Mouse (Mus musculus) lung, adult 2 months (tissue): ENCODE results near the gene Rbfox3. TPM values are rescaled to one million over a fixed set of nuclear protein-coding genes. Genes with fewer than 3 reads are reported as not detected.
A peak's percentile ranks its signal among the peaks of the same experiment; 100 is the strongest.
"Not testable (repeated sequence)": the region's sequence is repeated elsewhere in the genome, so short reads cannot be mapped to it uniquely, and the experiment has no call there.

Source experiments
- DNase-seq: peaks from one replicate; pipeline ENCODE4 v3.0.0; 2022
- H3K4me1 ChIP-seq: fragments of 200-500 bp; 2 replicates; pipeline ENCODE4 v1.6.1; 2011; ENCODE audit warnings: low read length; ENCODE audit not compliant: control insufficient read depth, insufficient read depth
- H3K4me3 ChIP-seq: fragments of 200-500 bp; replicated peaks from 2 replicates; pipeline ENCODE3; 2011; ENCODE audit warnings: low read depth, mild to moderate bottlenecking, control low read depth, low read length; ENCODE audit errors: extremely low read depth
- CTCF ChIP-seq: fragments of 200-500 bp; IDR thresholded peaks from 2 replicates; pipeline ENCODE4 v1.5.1; 2011; ENCODE audit warnings: mild to moderate bottlenecking, low read length, control low read depth; ENCODE audit not compliant: insufficient read depth
- POLR2A ChIP-seq: fragments of 200-500 bp; IDR thresholded peaks from 2 replicates; pipeline ENCODE4 v1.6.1; 2011; ENCODE audit warnings: low read depth, mild to moderate bottlenecking, control low read depth, low read length, borderline replicate concordance; ENCODE audit errors: extremely low read depth
- WGBS: fragments of 180-500 bp; shearing (Covaris S2); methylation state at CpG from one replicate; pipeline ENCODE4 v1.1.7; 2018; 5-methylcytosine and 5-hydroxymethylcytosine counted together
- polyA plus RNA-seq: library from polyadenylated mRNA; depleted of rRNA; stranded (reverse); fragments of >200 nt; gene quantifications from 2 replicates; pipeline ENCODE4 v1.2.3, GENCODE M21; 2012

Rbfox3 gene
- polyA plus RNA-seq, 1 experiment: 1.3 TPM

GRCm38 (mm10) chr11:118793639-118794021 is 117.8 kb downstream of the Rbfox3 start:
- WGBS: 75% methylated on average over 16 of the region's 16 CpGs

GRCm38 (mm10) chr11:118792916-118793638 is 118.3 kb downstream of the Rbfox3 start:
- WGBS: 69% methylated on average over 10 of the region's 10 CpGs
- DNase-seq: no peak
- Histone ChIP-seq H3K4me3 (no peak overlapping the region), H3K4me1 (no peaks in the 10 kb centered on the region)
- TF ChIP-seq POLR2A (no peak), CTCF (no peak)

More at GRCm38 (mm10) chr11:118793639-118794021, 117.8 kb downstream of the Rbfox3 start:
- H3K4me3 ChIP-seq: no peak overlapping the region
- DNase-seq: no peak
- no peak for TF ChIP-seq POLR2A
- no peak for TF ChIP-seq CTCF
- no peaks in the 10 kb centered on the region for H3K4me1 ChIP-seq

DNA sequence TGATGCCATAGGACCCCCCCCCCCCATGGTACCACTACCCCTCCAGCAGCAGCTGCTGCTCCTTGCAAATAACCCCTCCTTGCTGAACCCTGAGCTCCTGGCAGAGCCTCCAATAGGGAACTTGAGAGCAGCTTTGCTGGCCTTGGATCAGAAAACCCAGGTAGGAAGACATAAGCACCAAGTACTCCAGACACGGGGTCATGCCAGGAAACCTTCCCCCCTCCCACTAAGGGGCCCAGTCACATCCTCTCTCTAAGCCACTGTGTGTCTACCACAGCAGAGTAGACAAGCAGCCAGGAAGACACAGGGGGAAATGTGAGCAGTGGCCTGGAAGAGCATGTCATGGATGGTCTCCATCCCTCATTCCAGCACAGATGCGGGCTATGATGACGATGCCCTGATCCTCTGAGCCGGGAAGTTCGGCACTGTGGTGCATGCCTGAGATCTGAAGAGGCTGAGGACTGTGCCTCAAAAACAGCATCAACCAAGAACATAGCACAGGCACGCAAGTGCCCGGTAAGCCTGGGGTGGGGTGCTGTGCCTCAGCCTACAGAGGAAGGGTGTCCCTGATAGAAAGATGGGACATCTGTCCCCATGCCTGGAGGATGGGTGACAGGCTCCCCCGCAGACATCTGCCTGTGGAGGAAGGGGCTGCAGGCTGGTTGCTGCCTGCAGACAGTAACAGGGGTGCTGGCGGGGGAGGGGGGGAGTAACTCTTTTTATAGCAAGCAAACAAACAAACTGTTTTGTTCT is 119.1 kb downstream of the Rbfox3 start:
- Histone ChIP-seq H3K4me3 (no peak overlapping the region), H3K4me1 (no peaks in the 10 kb centered on the region)
- DNase-seq: no peak
- WGBS: 63% methylated on average over 9 of the region's 9 CpGs
- no peak for TF ChIP-seq CTCF
- no peak for TF ChIP-seq POLR2A

DNA sequence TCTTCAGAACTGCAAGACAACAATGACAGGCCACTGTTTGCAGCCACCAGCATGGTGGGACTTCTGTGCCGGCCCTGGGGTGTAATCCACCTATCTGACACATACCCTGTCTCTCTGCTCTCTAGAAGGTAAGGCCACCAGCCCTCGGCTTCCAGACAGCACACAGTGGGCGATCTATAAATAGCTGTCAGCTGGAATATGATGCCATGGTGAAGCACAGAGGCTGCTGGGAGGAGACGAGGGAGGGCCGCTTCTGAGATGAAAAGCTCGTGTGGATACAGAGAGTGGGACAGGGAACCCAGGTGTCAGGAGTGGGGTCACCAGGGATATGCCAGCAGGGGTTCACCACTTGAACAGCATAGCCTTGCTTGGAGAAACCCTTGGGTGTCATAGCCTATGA is 120.0 kb downstream of the Rbfox3 start:
- no peak for DNase-seq
- 56% methylated on average over 6 of the region's 6 CpGs for WGBS
- TF ChIP-seq POLR2A (no peak), CTCF (no peak)
- Histone ChIP-seq H3K4me3 (no peak overlapping the region), H3K4me1 (no peaks in the 10 kb centered on the region)

DNA sequence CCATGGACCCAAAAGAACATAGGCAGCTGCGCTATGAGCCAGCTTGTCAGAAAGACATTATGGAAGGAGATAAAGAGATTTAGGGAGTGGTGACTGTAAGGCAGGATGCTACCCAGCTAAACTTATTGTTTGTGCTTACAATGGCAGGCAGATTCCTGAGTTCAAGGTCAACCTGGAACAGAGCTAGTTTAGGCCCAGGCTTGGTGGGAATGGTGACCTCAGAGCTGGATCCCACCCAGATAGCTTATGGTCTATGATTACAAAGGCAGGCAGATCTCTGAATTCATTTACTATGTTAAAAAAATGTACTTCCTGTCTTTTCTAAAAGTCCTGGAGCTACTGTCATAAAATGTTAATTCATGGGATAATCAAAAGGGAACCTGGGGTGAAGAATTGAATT is 123.3 kb downstream of the Rbfox3 start:
- Histone ChIP-seq H3K4me3 (no peak overlapping the region), H3K4me1 (no peaks in the 10 kb centered on the region)
- 92% methylated on average over 1 of the region's 1 CpGs for WGBS
- DNase-seq: no peak
- TF ChIP-seq POLR2A (no peak), CTCF (no peak)

DNA sequence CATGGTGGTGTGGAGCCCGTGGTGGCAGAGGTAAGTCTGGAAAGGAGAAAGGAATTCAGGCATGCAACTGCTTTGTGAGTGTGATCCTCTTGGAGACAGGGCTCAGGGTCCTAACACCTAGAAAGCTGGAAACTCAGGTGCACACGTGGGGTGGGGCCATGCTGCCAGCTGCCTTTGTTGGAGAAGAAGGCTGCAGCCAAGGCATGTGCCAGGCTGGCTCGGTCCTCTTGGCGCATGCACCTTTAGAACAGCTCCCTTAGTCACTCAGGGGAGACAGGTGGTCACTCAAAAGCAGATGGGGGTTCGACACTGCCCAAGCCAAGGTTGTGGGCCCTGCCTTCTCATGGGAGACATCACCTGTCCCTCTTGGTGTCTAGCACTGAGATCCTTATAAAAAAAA is 128.7 kb downstream of the Rbfox3 start:
- no peak for DNase-seq
- 75% methylated on average over 5 of the region's 5 CpGs for WGBS
- TF ChIP-seq CTCF (no peak), POLR2A (no peak)
- Histone ChIP-seq H3K4me3 (no peak overlapping the region), H3K4me1 (no peaks in the 10 kb centered on the region)

GRCm38 (mm10) chr11:118775753-118776152 is 135.6 kb downstream of the Rbfox3 start:
- Histone ChIP-seq H3K4me3 (no peak overlapping the region), H3K4me1 (no peaks in the 10 kb centered on the region)
- 12% methylated on average over 3 of the region's 3 CpGs for WGBS
- TF ChIP-seq CTCF: peak; percentile 60
- no peak for TF ChIP-seq POLR2A
- DNase-seq: peak; percentile 16

DNA sequence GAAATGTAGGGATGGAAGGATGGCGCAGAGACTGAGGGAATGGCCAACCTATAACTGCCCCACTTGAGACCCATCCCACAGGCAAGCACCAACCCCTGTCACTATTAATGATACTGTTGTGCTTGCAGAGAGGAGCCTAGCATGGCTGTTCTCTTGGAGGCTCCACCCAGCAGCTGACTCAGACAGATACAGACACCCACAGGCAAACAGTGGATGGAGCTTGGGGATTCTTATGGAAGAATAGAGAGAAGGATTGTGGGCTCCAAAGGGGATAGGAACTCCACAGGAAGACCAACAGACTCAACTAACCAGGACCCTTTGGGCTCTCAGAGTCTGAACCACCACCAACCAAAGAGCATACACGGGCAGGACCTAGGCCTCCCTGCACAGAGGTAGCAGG is 136.6 kb downstream of the Rbfox3 start:
- 74% methylated on average over 2 of the region's 2 CpGs for WGBS
- not testable (repeated sequence) for DNase-seq, H3K4me3 ChIP-seq, H3K4me1 ChIP-seq

- TF ChIP-seq POLR2A (no peak), CTCF (no peak)
- DNase-seq: no peak
- Histone ChIP-seq H3K4me1 (no peaks in the 10 kb centered on the region), H3K4me3 (no peak overlapping the region)
- 45% methylated on average over 12 of the region's 12 CpGs for WGBS
Observed at GRCm38 (mm10) chr11:118773076-118773583, 138.3 kb downstream of the Rbfox3 start.

GRCm38 (mm10) chr11:118771358-118771757 is 140.0 kb downstream of the Rbfox3 start:
- TF ChIP-seq POLR2A (no peak), CTCF (no peak)

DNA sequence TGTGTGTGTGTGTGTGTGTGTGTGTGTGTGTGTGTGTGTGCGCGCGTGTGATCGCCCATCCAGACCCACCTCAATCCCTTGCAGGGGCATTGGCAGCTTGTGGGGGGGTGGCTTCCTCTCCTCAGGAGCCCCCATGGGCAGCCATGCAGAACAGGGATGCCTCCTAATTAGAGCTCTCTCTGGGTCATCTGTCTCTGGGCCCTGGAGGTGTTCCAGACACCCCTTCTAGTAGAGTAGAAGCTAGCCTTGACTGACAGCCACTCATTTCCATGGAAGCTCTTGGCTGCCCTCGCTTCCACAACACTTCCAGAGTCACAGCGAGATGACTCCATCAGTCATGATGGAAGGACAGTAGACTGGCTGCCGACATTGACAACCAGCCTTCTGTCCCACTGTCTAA is 140.6 kb downstream of the Rbfox3 start:
- DNase-seq: no peak
- H3K4me3 ChIP-seq: no peak overlapping the region
- WGBS: 92% methylated on average over 7 of the region's 7 CpGs
- TF ChIP-seq POLR2A (no peak), CTCF (no peak)
- no peaks in the 10 kb centered on the region for H3K4me1 ChIP-seq

More at GRCm38 (mm10) chr11:118771358-118771757, 140.0 kb downstream of the Rbfox3 start:
- WGBS: 84% methylated on average over 4 of the region's 4 CpGs
- Histone ChIP-seq H3K4me3 (no peak overlapping the region), H3K4me1 (no peaks in the 10 kb centered on the region)
- no peak for DNase-seq
